Mouse (Mus musculus) adrenal gland, postnatal 36 days (tissue): ENCODE data around the gene Plcl2. TPM values are rescaled to one million over a fixed set of nuclear protein-coding genes. Genes with fewer than 3 reads are reported as not detected.

Experiments
- DNase-seq, 2 experiments: peaks; one replicate each; pipeline ENCODE4 v3.0.0; 2021; ENCODE audit warnings: mixed read lengths in 1 of 2
- total RNA-seq, 2 experiments: library from RNA; stranded (reverse); gene quantifications; 2 replicates each; pipeline ENCODE4 v1.2.3; 2021

The Plcl2 gene
- total RNA-seq, 2 experiments from 2014 or later, result 58.9 to 75.0 TPM

- DNase-seq, result no peak
These were observed 226.8 kb downstream of the Plcl2 start for GRCm38 (mm10) chr17:50735955-50736533.

- peak; percentile 18 to 36 for DNase-seq
These were observed 227.9 kb downstream of the Plcl2 start for GRCm38 (mm10) chr17:50737068-50737467.

Other genes starting within 250 kb of the Plcl2 start
- under 1 TPM; 0.10 to 0.30 TPM for gene Dazl, start 215.8 kb upstream of the Plcl2 start, total RNA-seq